Mouse (Mus musculus) thymus, adult 2 months (tissue): ENCODE measurements around the gene Arhgap6.

Experiments used
- CTCF ChIP-seq: fragments of 200-500 bp; IDR thresholded peaks from 2 replicates; pipeline ENCODE4 v1.5.1; 2012; ENCODE audit warnings: mild to moderate bottlenecking, control low read depth, low read length, moderate library complexity, borderline replicate concordance; ENCODE audit not compliant: control insufficient read depth, poor library complexity, insufficient read depth; ENCODE audit errors: extremely low read depth
- POLR2A ChIP-seq: fragments of 200-500 bp; IDR thresholded peaks from 2 replicates; pipeline ENCODE4 v1.6.1; 2012; ENCODE audit warnings: mild to moderate bottlenecking, low read length, control low read depth, moderate library complexity; ENCODE audit not compliant: control insufficient read depth, poor library complexity, insufficient read depth; ENCODE audit errors: extremely low read depth

- TF ChIP-seq CTCF (no peak), POLR2A (no peak)
Measured at GRCm38 (mm10) chrX:168848062-168848461, 53.2 kb downstream of the Arhgap6 start.
